Mouse (Mus musculus): ENCODE measurements at regions not wholly inside any gene's neighbourhood (a gene's known extent, or its start where the extent isn't known, plus 50 kb on each side); places are given as distances from the start of the nearest gene placed in this dataset.

DNA sequence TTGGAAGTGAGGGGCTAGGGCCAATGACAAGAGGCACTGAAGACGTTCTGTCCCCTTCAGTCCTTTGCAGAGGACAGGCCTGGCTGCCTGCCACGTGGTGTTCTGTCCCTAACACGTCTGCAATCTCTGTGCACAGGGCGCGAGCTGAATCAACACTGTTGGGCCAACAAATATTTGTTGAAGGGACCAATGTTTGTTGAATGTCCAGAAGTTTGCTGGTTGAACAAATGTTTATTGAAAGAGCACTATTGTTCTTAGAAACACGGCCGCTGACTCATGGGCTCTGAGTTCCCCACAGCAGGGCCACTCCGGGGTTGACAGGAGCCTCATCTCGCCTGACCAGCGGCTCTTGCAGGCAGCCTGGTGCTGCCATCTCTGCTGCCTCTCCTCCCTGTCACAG lies 73.1 kb upstream of the Zbtb40 start:
- no peak for TF ChIP-seq CTCF (IDR thresholded peaks at IDR 0.05; ENCODE audit: control insufficient read depth, insufficient read depth, insufficient replicate concordance, low read depth, low read length)
- no peak for TF ChIP-seq POLR2A (IDR thresholded peaks at IDR 0.05; ENCODE audit: control insufficient read depth, low read depth, low read length)

Data from testis, adult 2 months (tissue).